Mouse (Mus musculus) lung, postnatal 25 days (tissue): ENCODE measurements around the gene Nptn.
"Not testable (repeated sequence)": the region's sequence is repeated elsewhere in the genome, so short reads cannot be mapped to it uniquely, and the experiment has no call there.

ENCODE experiments used
- DNase-seq: peaks from one replicate; pipeline ENCODE4 v3.0.0; 2022; ENCODE audit warnings: low spot score

Gene Nptn

DNA sequence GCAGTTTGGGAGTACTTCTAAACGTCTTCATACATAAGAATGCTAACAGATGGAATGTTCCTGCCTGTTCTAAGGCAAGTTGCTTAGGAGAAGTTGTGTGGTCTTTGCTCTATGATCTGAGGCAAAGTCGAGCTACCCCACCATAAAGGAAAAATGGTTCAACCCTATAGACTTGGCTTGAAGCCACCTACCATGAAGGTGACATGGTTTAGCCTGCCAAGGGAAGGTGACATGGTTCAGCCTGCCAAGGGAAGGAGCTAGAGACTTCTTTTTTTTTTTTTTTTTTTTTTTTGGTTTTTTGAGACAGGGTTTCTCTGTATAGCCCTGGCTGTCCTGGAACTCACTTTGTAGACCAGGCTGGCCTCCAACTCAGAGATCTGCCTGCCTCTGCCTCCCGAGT, 16.1 kb upstream of the Nptn start:
- not testable (repeated sequence) for DNase-seq

DNA sequence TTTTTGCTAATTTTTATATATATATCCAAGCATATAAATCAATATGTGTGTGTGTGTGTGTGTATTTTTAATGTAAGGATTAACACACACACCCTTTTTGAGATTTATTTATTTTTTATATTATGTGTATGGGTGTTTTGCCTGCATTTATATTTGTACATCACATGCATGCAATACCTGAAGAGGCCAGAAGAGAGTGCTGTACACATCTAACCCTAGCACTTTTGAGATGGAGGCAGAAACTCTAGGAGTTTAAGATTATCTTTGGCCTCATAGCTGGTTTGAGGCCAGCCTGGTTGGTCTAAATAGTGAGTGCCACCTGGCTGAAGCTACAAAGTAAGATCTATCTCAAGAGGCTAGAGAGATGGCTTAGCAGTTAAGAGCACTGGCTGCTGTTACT, 14.4 kb upstream of the Nptn start:
- DNase-seq, result no peak

DNA sequence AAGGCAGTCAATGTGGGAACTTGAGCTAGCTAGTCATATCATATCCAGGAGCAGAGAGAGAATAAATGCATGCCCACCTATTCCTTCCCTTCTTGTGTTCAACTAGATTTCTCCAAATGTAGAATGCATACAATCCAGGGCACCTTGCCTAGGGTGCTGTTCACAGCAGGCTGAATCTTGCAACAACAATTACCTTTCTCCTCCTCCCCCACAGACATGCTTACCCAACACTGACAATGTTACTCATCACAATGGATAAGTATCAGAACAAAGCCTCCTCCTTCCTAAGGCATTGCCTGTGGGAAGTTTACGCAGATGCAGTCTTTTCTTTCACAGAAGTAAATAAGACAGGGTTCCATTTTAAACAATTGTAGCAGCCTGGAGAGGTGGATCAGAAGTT, 11.0 kb upstream of the Nptn start:
- no peak for DNase-seq

DNA sequence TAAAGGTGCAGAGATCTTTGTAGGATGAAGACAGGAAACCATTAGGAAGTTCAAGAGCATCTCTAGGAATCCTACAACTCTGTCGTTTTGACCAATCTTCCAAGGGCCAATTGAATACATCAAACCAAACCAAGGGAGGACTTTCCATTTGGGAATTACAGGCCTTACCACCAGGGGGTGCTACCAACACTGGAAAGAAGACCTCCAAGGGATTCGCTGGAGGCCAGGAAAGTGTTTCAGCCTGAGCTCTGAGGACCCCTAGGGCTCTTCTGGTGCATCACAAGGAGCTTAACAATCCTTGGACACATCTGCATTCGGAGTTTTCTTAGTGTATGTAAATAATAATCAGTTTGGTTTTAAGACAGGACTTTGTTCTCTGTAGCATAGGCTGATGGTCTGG, 3.4 kb upstream of the Nptn start:
- peak; percentile 91 for DNase-seq

DNA sequence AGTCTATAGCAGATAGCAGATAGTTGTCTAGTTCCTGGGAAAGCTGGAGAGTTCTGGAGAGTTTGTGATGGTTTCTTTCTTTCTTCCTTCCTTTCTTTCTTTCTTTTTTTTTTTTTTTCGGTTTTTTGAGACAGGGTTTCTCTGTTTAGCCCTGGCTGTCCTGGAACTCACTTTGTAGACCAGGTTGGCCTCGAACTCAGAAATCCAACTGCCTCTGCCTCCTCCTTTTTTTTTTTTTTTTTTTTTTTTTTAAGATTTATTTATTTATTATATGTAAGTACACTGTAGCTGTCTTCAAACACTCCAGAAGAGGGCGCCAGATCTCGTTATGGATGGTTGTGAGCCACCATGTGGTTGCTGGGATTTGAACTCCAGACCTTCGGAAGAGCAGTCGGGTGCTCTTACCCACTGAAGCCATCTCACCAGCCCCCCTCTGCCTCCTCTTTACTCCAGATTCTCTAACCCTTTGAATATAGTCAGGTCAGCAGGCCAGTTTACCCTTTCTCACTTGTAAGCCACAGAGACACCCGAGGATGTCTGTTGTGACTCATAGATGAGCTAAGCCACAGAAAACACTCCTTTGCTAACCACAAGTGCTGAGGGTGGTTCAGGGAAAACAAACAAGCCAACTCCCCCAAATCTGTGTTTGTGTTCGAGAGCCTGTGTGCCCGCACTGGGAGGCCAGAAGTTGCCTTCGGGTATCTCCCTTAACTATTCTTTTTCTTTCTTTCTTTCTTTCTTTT, 1.4 kb upstream of the Nptn start:
- not testable (repeated sequence) for DNase-seq

DNA sequence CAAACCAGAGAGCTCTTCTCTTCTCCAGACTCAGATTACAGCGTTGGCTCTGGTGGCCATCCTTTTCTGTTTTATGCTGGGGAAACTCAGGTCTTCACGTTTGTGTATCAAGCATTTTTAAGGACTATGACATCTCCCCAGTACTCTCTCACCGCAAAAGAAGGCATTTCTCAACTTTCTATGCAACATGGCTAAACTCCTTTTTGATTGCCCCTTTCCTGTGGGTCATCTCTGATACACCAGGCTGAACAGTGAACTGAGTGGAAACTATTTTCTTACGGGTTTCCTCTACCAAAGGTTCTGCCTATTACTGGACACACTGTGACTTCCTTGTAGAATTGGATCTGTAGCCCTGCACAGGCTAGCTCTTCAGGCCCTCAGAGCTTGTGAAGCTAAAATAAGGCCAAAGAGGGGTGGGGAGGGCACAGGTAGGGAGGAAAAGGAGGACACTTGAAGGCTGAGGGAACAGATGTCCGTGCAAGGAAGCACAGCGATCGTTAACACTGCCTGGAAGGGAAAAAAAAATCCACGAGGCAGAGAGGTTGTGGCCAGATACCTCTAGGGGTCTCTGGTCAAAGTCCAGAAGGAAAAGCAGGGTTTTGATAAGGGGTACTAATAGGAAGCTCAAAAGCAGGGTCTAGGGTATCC, 633 bp upstream of the Nptn start:
- DNase-seq, result peak; percentile 12

DNA sequence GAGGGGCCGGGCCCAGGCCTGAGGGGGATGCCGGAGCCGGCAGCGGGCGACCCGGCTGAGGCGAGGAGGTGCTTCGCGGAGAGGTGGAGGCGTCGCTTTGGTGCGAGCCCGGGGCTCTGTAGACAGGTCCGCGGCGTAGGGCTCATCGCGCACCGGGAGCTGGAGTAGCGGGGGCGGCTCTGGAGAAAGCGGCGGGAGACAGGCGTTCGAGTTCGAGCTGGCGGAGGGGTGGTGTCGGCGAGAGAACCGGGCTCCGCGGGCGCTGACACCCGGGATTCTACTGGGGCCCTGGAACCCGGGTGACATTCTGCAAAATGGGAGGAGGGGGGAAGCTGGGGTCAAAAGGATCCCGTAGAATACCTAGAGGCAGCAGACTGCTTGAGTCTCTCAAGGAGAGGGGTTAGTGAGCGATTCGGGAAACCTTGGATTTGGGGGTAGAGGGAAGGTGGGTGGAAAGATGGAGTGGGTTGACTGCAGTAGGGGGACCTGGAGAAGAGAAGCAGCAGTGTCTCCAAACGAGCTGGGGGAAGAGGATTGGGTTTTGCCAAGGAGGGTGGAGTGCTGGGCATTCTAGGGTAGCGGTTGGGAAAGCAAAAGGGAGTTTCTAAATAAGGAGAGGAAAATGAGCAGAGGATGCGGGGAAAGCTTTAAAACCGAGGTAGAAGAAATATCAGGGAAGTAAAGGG, 684 bp downstream of the Nptn start:
- peak; percentile 36 for DNase-seq

DNA sequence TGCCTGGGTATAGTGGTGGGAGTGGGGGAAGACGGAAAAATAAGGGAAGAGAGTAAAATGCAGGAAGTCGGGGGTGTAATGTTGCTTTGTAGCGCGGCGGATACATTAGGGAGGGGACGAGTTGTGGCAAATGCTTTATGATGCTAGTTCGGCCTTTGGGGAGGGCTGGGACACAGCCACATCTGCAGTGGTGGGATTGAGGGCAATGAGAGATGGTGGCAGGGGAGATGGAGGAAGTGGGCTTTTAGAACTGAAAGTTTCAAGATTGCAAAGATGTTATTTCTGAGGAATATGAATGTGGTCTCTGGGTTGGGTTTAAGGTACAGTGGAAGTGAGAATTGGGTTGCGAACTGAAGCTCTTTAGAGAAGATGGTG, 1.2 kb downstream of the Nptn start:
- DNase-seq, result peak; percentile 11

DNA sequence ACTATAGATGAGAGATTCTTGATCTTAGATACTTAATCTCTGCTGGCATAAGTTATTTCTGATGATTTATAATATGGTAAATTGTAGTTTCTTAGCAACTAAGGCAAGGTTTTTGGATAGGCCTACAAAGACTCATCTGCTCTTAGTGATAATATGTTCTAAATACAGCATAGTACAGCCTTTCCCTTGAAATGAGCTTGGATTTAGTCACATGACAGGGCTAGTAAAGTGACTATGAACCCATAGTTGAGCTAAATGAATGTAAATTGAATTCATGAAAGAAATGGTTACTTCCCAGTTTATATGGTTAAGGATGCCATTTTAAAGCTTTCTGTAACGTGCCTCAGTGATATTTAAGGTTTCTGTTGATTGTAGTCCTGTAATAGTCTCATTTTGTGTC, 2.3 kb downstream of the Nptn start:
- DNase-seq, result no peak

DNA sequence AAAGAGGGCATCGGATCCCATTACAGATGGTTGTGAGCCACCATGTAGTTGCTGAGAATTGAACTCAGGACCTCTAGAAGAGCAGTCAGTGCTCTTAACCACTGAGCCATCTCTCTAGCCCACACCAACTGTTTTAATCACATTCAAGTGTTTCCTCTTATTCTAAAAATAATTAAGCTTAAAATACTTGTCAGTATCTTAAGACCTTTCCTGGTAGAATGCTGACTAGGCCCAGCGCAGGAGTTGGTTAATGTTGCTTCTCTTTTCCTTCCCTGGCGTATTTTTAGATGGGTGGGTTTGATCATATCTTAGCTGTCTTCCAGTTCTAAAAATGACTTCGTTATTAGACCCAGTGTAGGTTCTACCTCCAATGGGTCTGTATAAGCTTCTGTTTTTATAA, 6.6 kb downstream of the Nptn start:
- no peak for DNase-seq

DNA sequence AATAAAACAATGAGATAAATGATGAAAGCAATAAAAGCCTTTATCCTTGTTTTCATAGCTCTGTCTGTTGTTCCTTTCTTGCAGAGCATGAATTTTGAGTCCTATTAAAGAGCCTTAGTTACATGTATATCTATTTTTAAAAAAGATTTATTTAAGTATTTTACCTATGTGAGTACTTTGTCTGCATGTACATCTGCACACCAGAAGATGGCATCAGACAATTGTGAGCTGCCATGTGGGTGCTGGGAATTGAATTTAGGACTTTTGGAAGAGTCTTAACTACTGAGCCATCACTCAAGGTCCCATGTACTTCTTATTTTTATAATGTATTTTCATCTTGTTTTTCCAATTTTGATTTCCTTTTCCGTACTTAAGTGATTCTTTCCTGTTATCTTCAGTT, 13.3 kb downstream of the Nptn start:
- no peak for DNase-seq

DNA sequence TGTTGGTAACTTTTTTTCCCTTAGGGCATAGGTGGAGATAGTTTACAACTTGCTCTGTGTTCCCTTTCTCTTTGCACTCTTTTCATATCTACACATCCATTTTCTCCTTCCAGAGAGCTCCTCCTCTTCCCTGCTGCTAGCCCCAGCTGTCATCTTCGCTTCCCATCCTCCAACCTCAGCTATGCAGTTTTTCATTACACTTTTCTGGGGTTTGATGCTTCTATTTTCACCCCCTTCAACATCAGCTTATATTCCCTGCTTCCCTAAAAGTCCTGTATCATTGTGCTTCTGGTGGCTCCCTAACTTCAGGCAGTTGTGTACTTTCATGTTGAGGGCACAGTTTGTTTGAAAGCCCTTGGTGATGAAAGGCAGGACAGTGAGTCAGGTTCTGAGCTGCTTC, 31.8 kb downstream of the Nptn start:
- no peak for DNase-seq

DNA sequence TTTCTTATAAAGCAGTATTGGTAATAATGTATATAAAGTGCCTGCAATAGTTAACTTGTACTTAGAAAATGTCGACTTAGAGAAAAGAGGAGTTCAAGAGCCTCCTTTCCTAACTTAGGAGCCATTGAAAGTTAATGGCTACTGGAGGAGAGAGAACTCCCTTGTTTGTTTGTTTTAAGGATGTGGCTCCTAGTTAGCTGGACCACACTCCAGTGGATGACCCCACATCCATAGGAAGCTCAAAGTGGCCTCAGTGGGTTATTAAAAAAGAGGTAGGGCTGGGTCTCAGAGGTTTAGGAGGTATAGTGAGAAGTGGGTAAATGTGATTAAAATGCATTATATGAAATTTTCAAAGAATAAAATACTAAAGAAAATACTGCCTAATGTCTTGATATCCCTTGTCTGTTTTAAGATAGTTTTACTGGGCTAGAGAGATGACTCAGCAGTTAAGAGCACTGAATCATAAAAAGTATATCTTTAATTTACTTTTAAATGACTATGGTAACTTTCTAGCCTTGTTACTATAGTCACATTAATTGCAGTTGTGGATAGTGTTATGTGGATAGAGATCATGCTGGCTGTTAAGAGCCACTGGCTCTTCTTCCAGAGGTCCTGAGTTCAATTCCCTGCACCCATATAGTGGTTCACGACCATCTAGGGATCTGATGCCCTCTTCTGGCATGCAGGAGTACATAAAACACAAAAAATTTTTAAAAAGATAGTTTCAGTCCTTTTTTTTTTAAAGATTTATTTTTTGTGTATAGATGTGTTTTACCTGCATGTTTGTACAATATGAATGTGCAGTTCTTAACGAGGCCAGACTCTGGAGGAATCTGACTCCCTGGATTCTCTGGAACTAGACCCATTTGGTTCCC, 33.3 kb downstream of the Nptn start:
- no peak for DNase-seq

DNA sequence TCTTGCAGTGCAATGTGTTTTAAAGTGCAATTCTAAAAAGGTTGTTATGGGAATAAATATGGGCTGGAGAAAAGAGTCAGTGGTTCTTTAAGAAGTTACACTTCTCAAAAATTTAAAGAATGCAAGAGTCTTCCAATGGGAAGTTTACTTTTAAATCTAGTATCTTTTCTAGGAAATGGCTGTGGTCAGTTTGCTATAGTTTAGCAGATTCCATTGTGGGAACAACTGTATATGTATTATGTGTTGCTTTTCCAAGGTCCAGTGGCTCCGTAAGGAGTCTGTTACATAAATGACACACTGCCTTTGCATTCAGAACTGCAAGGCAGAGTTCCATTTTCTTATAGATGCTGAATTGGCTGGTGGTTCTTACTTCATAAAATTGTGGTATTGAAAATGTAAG, 41.0 kb downstream of the Nptn start:
- no peak for DNase-seq

DNA sequence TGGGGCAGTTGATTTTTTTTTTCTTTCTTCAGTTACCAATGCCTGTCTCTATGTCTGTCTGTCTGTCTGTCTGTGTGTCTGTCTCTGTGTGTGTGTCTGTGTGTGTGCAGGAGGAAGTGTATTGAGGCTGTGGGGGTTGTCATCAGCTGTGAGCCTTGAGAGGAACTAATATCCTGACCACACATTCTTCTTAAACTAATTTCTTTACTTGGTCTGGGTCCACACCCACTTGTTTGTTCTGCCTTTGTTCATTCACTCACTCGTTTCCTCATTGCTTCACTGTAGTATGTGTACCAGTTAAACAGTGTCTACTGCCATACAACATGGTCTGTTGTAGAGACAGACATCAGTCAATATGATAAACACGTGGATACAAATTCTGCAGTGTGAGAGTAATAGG, 45.2 kb downstream of the Nptn start:
- DNase-seq, result peak; percentile 16

DNA sequence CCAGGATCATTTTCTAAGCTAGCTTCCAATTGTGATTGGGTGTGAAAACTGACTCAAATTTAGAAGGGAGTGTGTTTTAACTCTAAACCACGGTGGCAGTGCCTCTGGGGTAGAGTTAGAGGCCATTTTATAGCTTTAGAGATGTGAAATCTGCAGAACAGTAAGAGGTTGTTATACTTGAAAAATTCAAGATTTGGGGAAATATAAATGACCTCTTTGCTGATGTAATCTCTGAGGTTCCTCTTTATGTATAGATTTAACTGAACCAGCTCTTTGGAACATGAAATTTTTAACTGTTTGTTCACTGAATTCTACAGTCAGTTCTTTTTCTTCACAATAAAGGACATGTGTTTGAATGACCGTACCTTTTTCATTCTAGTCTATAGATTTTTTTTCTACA, 48.4 kb downstream of the Nptn start:
- DNase-seq, result no peak

DNA sequence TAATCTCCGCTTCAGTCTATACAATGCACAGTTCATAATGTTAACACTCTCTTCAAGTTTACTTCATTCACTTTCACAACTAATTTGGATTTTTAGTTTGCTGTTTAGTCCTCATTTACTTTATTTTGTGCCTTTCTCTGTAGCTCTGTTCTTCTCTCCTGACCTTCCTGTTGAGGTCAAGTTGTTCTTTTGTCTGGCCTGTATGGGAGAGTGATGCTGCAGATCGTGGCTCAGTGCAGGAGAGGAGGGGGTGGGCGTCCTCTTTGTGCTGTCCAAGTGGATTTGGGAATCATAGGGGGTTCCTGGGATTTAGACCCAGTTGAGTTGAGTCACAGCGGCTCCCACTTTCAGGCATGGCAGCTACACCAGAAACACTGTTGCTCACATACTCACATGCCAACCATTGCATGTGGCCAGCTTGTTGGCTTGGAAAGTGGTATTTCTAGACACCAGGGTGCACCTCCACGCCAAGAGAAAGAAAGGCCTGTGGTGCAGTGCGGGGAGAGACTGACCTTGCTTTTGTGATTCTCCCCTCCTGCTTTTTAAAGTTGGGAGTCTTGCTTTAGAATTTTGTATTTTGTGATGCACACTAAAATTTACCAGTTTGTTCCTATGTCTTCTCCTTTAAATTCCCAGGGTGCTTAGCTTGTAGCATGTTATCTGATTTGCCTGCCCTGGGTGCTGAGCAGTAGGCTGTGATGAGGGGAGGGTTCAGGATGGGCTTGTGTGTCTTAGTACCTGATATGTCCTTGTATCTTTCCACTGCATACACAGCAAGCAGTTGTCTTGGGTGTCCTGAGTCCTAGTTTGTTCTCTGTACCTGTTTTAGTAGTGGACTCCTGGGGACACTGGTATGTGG, 66.6 kb downstream of the Nptn start:
- DNase-seq, result no peak

DNA sequence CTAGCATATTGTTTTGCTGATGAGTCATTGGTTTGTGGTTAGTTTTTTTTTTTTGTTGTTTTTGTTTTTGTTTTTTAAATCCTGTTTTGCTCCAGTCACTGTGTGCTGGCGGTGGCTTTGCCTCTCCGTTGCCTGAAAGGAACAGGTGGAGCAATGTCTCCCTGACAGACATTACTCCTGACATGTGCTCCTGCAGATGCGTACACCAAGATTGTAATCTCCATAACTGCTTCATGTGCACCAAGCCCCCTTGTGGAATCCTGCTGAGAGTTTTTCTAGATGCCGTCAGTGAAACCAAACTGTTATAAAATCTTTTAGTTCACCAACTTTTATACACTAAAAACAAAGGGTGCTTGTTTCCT, 67.2 kb downstream of the Nptn start:
- DNase-seq, result no peak

DNA sequence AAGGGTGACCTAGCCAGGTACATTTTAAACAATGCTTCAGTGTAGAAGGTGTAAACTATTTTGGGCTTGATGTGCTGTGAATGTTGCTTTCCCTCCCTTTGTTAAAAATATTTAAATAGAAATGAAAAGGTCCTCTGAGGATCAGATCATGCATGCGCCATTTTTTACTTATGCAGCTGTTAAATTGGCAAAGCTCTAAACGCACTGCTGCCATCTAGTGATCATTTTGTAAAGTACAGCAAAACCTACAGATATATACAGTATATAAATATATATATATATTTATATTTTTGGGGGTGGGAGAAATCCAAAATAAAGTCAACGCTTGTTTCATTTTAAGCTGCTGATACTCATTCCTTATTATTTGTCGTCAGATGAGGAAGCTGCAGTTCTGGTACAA, 70.0 kb downstream of the Nptn start:
- DNase-seq, result peak; percentile 61

DNA sequence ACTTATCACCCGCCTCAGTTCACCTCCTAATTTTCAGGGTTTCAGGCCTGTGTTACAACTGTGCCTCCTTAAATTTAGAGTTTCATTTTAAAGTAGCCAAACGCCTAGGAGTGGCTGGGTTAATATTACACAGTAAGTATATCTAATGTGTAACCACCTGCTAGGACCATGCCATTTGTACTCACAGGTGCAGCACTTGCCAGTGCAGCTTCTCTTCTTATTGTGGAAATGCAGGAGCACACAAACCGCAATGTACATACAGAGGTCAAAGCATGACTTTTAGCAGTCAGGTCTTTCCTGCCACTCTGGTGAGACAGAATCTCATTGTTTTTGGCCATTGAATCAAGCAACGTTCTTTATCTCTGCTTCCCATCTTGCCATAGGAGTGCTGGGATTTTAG, 72.5 kb downstream of the Nptn start:
- DNase-seq, result peak; percentile 8

DNA sequence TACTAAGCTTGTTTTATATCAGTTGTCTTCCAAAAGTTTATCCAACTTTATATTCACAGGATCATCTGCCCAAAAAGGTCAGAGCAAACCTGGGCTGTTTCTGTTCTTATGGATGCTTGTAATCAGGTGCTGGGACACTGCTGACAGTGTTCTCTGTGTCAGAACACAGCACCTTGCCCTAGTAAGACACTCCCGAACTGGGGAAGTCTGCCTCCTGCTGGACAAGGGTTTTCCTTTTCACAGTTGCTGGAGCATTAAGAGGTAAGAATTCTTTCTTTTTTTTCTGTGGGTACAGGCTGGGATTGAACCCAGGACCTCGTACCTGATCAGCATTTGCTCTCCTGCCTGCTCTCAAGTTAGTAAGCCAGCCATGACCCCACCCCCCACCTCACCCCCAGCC, 74.4 kb downstream of the Nptn start:
- peak; percentile 14 for DNase-seq

DNA sequence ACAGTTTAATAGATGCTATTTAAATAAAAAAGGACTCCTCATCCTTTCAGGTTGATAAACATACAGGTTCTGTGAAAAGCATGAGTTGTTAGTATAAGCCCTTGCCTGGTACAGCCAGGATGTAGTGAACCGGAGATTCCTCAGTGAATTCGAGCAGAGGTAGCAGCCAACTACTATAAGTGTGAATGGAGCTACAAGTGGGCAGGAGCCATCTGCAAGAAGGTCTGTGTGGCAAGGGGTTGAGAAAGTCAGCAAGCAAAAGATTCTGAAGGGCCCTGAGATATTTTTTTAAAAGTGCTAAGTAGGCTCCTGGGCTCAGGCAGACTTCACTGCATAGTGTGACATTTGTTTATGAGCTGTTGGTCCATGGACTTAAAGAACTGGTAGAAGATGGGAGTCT, 74.8 kb downstream of the Nptn start:
- DNase-seq, result no peak
